Mouse (Mus musculus) G1E (cell line): ENCODE results near the gene A630095N17Rik.

Experiments used
- CTCF ChIP-seq: IDR thresholded peaks from 2 replicates; pipeline ENCODE4 v1.5.1; 2012; ENCODE audit warnings: low read depth, low read length, inconsistent platforms, mixed read lengths
- TAL1 ChIP-seq: conservative IDR thresholded peaks from 2 replicates; pipeline ENCODE4 v1.6.1; 2012; ENCODE audit warnings: low read depth, low read length, inconsistent platforms, mixed read lengths

DNA sequence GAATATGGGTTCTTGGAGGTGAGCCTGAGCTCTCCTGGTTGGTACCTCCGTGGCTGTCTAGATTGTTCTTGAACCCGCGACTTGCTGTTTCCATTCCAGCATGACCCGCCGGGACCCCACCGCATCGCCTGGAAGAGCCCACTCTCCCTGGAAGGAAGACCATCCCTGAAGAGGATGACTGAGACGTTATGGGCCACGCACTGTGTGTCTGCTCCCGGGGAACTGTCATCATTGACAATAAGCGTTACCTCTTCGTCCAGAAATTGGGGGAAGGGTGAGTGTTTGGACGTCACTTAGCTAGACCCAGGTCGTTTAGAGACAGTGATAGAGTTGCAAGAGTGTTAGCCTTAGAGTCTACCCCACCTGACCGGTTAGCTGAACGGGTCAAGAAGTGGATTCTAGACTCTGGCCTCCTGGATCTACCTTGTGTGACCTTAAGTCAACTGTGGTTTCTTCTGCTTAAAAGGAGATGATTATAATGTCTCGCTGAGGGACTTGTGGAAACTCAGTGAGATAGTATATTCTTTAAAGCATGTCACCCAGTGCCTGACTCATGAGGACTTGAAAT is 20.7 kb downstream of the A630095N17Rik start:
- TF ChIP-seq CTCF (no peak), TAL1 (no peak)
